Mouse (Mus musculus) small intestine, adult 10 weeks (tissue): ENCODE results near the gene 3110009E18Rik. TPM values are rescaled to one million over a fixed set of nuclear protein-coding genes. Genes with fewer than 3 reads are reported as not detected.

Experiments used
- polyA plus RNA-seq: library from polyadenylated mRNA; stranded (reverse); fragments of 350-450 nt; fragmentation: Illumina TruSeq; extraction: RNeasy Lipid Tissue Mini Kit (QIAGEN cat#74804); gene quantifications from one replicate; pipeline ENCODE4 v1.2.3, GENCODE M21; 2014; ENCODE audit warnings: low replicate concordance

3110009E18Rik gene
- 6.3 TPM for polyA plus RNA-seq

GRCm38 (mm10) chr1:120120969-120121811 lies at the start of gene 3110009E18Rik, which contains the start of gene Dbi:
TSS of gene 3110009E18Rik (plus strand) at chr1:120121187.
TSS of gene Dbi (minus strand) at chr1:120121078.

GRCm38 (mm10) chr1:120073519-120074306 lies 47.3 kb upstream of the 3110009E18Rik start, which contains the start of gene Tmem37:
TSS of gene Tmem37 (minus strand) at chr1:120074074.

Other genes with a start within 250 kb of the 3110009E18Rik start
- gene Tmem177, start 208.0 kb upstream of the 3110009E18Rik start, polyA plus RNA-seq = 4.7 TPM
- gene Cfap221, start 124.0 kb upstream of the 3110009E18Rik start, polyA plus RNA-seq = not detected
- not detected for gene Sctr, start 114.3 kb upstream of the 3110009E18Rik start, polyA plus RNA-seq
- 1.2 TPM for gene Tmem37, start 47.1 kb upstream of the 3110009E18Rik start, polyA plus RNA-seq
- 789 TPM for gene Dbi, start 109 bp upstream of the 3110009E18Rik start, polyA plus RNA-seq
- 1.9 TPM for gene Steap3, start 151.5 kb downstream of the 3110009E18Rik start, polyA plus RNA-seq
- not detected for gene C1ql2, start 219.4 kb downstream of the 3110009E18Rik start, polyA plus RNA-seq